Mouse (Mus musculus) liver, embryonic 14.5 days (tissue): ENCODE data around the gene Gpr88.

Source experiments
- CTCF ChIP-seq: IDR thresholded peaks from 2 replicates; pipeline ENCODE4 v1.5.1; 2016; ENCODE audit warnings: antibody characterized with exemption, low read depth, control low read depth
- EP300 ChIP-seq: IDR thresholded peaks from 2 replicates; pipeline ENCODE4 v1.6.1; 2016; ENCODE audit warnings: antibody characterized with exemption, low read depth

DNA sequence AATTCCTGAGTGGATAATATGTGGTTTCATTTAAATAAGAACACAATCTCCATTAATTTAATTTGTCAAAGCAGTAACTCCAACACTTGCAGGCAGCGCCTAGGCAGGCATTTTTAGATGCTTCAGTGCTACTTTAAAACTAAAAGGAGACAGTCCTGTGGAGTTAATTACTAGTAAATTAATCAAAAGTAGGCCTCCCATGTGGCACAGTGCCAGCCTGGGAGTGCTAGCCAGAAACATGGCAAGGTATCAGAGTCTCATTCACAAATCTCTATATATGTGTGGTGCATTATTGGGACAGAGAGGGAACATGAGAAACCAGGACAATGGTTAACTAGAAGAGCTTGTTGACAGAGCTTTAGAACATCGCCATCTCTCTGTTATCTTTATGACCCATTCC lies 4.3 kb downstream of the Gpr88 start:
- no peak for TF ChIP-seq EP300
- no peak for TF ChIP-seq CTCF
